Mouse (Mus musculus): ENCODE results near the gene Gm5431. TPM values are rescaled to one million over a fixed set of nuclear protein-coding genes. Genes with fewer than 3 reads are reported as not detected.

Gene Gm5431
- polyA plus RNA-seq, 1 experiment from 2014 or later = 0.13 TPM

DNA sequence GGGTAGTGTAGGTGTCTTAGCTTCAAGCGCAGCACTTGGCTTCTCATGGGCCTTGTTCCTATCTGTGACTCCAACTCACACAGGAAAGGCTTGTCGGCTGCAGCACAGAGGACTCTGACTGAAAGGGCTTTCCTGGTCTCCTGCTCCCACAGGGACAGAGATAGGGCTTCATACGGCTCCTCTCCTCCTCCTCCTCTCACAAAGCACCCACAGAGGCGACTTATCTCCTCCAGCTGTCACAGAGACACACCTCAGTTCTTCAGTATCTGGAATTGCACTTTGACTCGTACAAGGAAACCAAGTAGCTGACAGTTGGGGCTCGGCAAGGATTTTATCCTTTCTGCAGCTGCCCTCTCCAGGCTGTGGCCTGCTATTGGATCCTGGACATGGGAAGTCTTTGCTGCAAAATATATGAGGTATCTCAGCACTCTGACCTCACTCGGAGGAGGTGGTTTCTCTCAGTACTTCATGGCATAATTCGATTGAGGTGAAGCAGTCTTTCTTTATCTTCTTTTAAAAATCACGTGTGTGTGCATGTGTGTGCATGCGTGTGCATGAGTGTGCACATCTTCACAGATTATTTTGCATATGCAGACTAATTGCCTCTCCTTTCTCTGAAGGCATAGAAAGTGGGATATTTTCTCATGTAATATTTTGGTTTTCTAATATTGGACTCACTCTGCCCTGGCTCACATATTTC, 28.3 kb downstream of the Gm5431 start:
- H3K4me3 ChIP-seq (ENCODE audit: low read depth, low read length) = no peak overlapping the region
- H3K36me3 ChIP-seq (ENCODE audit: control insufficient read depth, insufficient read depth, low read length) = no peaks in the 10 kb centered on the region
- 75% methylated on average over 10 of the region's 10 CpGs for WGBS
- H3K27me3 ChIP-seq (replicated peaks; ENCODE audit: control insufficient read depth, insufficient read depth, low read length) = no peaks in the 10 kb centered on the region
- no peak for ATAC-seq
- no peaks in the 10 kb centered on the region for H3K9me3 ChIP-seq (replicated peaks; ENCODE audit: control insufficient read depth, low read length)
- H3K9ac ChIP-seq (ENCODE audit: low read length) = no peak overlapping the region
- H3K4me2 ChIP-seq (ENCODE audit: low read length) = no peak overlapping the region
- no peak for DNase-seq (ENCODE audit: low spot score)
- no peak overlapping the region for H3K27ac ChIP-seq (ENCODE audit: low read depth, low read length)
- H3K4me1 ChIP-seq (ENCODE audit: control insufficient read depth, insufficient read depth, low read length) = peaks cover 3% of the 10 kb centered on the region; the same call in 1 of the 2 replicates

DNA sequence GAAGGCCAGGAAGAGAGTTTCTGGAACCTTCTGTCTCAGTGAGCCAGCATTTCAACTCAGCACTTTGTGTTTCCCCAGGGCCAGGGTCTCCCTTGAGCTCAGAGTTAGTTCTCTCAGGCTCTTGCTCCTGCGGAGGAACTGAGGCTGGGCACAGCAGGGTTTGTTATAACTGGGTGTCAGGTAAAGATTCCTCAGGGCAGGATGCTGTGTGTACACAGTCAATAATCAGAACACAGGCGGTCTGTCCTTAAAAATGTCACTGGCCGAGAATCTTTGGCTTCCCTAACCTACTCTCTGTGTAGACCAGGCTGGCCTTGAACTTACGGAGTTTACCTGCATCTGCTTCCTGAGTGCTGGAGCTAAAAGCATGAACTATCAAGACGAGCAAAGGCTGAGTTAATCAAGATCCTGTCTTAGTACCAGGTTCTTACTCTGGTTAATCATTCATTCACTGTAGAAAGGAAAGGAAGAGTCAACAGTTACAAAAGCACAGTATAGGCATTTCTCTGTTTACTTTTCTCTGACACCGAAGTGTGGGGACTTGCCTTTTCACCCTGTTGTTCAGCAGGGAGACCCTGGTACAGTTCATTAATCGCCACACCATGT, 29.2 kb downstream of the Gm5431 start:
- Histone ChIP-seq H3K9ac (ENCODE audit: low read length) (no peak overlapping the region), H3K36me3 (ENCODE audit: control insufficient read depth, insufficient read depth, low read length) (no peaks in the 10 kb centered on the region), H3K4me2 (ENCODE audit: low read length) (no peak overlapping the region), H3K9me3 (replicated peaks; ENCODE audit: control insufficient read depth, low read length) (no peaks in the 10 kb centered on the region), H3K4me3 (ENCODE audit: low read depth, low read length) (no peak overlapping the region), H3K27me3 (replicated peaks; ENCODE audit: control insufficient read depth, insufficient read depth, low read length) (no peaks in the 10 kb centered on the region), H3K4me1 (ENCODE audit: control insufficient read depth, insufficient read depth, low read length) (peaks cover 3% of the 10 kb centered on the region; the same call in 1 of the 2 replicates), H3K27ac (ENCODE audit: low read depth, low read length) (no peak overlapping the region)
- ATAC-seq (no peak), DNase-seq (ENCODE audit: low spot score) (no peak)
- 84% methylated on average over 7 of the region's 7 CpGs for WGBS

DNA sequence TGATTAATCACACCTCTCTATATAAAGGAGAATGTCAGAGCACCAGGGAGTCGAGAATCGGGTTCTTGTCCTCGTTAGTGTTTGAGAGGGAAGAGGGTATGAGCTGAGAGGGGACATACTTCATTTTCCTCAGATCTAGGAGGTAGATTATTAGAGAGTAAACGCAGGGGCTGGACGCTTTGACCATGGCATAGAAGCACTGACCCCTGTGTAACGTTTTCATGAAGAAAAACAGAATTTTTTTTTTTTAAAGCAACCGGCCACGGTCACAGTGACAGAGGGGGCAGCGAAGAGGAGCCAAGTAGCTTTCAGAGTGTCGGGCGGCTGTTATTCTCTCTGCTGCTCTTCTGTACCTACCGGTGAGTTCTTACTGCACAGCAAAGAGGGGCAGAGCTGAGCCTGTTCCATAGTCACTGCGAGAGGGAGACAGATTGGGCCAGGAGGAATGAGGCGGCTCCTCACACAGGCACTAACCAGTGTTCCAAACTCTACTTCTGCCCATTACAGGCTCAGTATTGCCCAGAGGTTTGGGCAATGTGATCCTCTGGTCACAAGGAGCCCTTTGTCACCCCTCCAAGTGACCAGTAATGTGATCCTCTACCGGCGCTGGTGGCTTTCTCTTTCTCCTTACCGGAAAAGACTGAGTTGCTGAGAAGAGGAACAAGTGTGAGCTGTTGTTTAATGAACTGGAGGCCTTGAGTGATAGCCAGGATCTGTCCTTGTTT, 30.0 kb downstream of the Gm5431 start:
- Histone ChIP-seq H3K9ac (ENCODE audit: low read length) (peak overlapping the region; percentile 65), H3K27me3 (replicated peaks; ENCODE audit: control insufficient read depth, insufficient read depth, low read length) (no peaks in the 10 kb centered on the region), H3K4me2 (ENCODE audit: low read length) (peak overlapping the region; percentile 61), H3K9me3 (replicated peaks; ENCODE audit: control insufficient read depth, low read length) (no peaks in the 10 kb centered on the region), H3K36me3 (ENCODE audit: control insufficient read depth, insufficient read depth, low read length) (no peaks in the 10 kb centered on the region), H3K4me3 (ENCODE audit: low read depth, low read length) (peak overlapping the region; percentile 33), H3K27ac (ENCODE audit: low read depth, low read length) (no peak overlapping the region), H3K4me1 (ENCODE audit: control insufficient read depth, insufficient read depth, low read length) (peaks cover 3% of the 10 kb centered on the region; the same call in 1 of the 2 replicates)
- ATAC-seq (no peak), DNase-seq (ENCODE audit: low spot score) (peak; percentile 16)
- 9% methylated on average over 17 of the region's 17 CpGs for WGBS

DNA sequence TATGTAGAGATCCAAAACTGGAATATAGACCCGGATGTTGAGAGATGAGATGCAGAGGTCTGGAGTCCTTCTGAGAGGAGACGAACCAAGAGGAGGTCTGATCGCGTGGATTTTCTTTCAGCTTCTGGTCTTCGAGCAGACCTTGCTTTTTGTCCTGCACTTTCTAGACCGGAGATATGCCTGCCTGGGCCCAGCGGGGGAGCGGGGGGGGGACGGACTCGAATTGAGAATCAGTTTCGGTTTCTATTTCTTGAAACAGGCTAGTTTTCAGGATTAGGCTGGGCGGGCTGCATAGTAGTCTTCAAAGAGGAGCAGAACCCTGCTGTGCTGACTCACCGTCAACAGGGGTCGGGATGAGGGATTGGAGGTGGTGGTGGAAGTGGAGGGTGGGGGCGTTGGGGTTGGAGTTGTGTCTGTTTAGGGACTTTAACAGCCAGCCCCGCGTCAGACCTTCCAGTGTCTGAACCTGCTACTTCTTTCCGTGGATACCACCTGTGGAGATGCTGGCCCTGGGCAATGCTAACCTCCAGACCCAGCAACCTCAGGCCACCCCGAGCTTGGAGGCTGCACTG, 30.7 kb downstream of the Gm5431 start, which contains the start of gene Irgm1:
Gene Irgm1, minus strand, starts transcription at position 483 of the 572 bp plus-strand sequence.
- Histone ChIP-seq H3K27me3 (replicated peaks; ENCODE audit: control insufficient read depth, insufficient read depth, low read length) (no peaks in the 10 kb centered on the region), H3K27ac (ENCODE audit: low read depth, low read length) (no peak within 1 kb of the TSS), H3K4me2 (ENCODE audit: low read length) (peak within 1 kb of the TSS; percentile 61), H3K9ac (ENCODE audit: low read length) (peak within 1 kb of the TSS; percentile 65), H3K36me3 (ENCODE audit: control insufficient read depth, insufficient read depth, low read length) (no peaks in the 10 kb centered on the region), H3K4me1 (ENCODE audit: control insufficient read depth, insufficient read depth, low read length) (peaks cover 3% of the 10 kb centered on the region; the same call in 1 of the 2 replicates), H3K4me3 (ENCODE audit: low read depth, low read length) (peak within 1 kb of the TSS; percentile 33), H3K9me3 (replicated peaks; ENCODE audit: control insufficient read depth, low read length) (no peaks in the 10 kb centered on the region)
- WGBS = 2% methylated on average over 19 of the region's 19 CpGs
- ATAC-seq = peak; percentile 63
- DNase-seq (ENCODE audit: low spot score) = peak; percentile 37

DNA sequence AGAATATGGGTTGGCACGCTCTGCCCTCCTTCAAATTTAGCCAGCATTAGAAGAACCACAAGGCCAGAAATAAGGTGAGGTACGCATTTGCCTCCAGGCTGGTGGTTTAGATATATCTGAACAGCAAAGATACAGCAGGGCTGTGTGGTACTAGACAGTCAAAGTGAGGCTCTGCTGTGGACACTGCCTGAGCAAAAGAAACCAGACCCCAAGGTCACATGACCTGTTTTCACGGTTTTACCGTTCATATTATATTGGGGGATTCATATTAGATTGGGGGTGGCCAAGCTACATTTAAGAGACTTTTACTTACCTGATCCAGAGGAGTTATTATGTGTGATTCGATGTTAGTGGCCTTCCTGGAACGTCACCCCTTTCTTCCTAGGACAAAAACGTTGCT, 31.2 kb downstream of the Gm5431 start:
- no peaks in the 10 kb centered on the region for H3K9me3 ChIP-seq (replicated peaks; ENCODE audit: control insufficient read depth, low read length)
- peak overlapping the region; percentile 33 for H3K4me3 ChIP-seq (ENCODE audit: low read depth, low read length)
- no peaks in the 10 kb centered on the region for H3K27me3 ChIP-seq (replicated peaks; ENCODE audit: control insufficient read depth, insufficient read depth, low read length)
- H3K36me3 ChIP-seq (ENCODE audit: control insufficient read depth, insufficient read depth, low read length) = no peaks in the 10 kb centered on the region
- WGBS = 40% methylated on average over 7 of the region's 7 CpGs
- H3K4me2 ChIP-seq (ENCODE audit: low read length) = peak overlapping the region; percentile 61
- H3K4me1 ChIP-seq (ENCODE audit: control insufficient read depth, insufficient read depth, low read length) = peaks cover 3% of the 10 kb centered on the region; the same call in 1 of the 2 replicates
- DNase-seq (ENCODE audit: low spot score) (no peak), ATAC-seq (no peak)
- peak overlapping the region; percentile 65 for H3K9ac ChIP-seq (ENCODE audit: low read length)
- H3K27ac ChIP-seq (ENCODE audit: low read depth, low read length) = no peak overlapping the region

DNA sequence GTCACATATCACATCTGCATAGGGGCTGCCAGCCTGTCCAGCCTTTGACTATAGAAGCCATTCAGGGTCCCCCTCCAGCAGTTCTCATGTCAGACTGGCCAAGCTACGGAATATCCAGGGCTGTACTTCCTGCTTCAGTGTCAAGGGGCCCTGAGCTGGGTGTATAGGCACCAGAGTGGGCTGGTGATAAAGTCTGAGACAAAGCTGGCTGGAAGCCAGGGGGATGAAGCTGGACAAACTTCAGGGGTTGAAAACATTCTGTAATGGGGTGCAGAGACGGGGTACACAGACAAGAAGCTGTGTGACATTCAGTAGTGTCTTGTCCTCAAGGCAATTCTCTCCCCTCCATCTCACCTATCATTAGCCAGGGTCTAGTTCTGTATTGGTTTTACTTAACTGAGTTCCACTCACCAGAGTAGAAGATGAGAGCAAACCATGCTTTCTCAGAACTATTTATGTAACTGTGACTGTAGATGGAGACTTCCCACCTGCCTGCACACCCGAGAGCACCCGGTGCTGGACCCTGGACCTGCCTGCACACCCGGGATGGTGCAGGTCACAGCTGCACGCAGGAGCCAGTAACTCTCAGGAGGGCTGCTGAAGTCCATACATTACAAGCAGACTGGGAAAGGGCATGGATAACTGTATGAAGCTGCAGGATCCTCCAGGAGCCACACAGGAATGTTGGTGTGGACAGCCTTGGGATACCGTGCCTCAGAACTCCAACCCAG, 32.5 kb downstream of the Gm5431 start:
- Histone ChIP-seq H3K9me3 (replicated peaks; ENCODE audit: control insufficient read depth, low read length) (no peaks in the 10 kb centered on the region), H3K27ac (ENCODE audit: low read depth, low read length) (no peak overlapping the region), H3K27me3 (replicated peaks; ENCODE audit: control insufficient read depth, insufficient read depth, low read length) (no peaks in the 10 kb centered on the region), H3K4me1 (ENCODE audit: control insufficient read depth, insufficient read depth, low read length) (peaks cover 3% of the 10 kb centered on the region; the same call in 1 of the 2 replicates), H3K4me3 (ENCODE audit: low read depth, low read length) (no peak overlapping the region), H3K36me3 (ENCODE audit: control insufficient read depth, insufficient read depth, low read length) (no peaks in the 10 kb centered on the region), H3K4me2 (ENCODE audit: low read length) (no peak overlapping the region), H3K9ac (ENCODE audit: low read length) (no peak overlapping the region)
- WGBS = 76% methylated on average over 7 of the region's 7 CpGs
- ATAC-seq = no peak
- no peak for DNase-seq (ENCODE audit: low spot score)

DNA sequence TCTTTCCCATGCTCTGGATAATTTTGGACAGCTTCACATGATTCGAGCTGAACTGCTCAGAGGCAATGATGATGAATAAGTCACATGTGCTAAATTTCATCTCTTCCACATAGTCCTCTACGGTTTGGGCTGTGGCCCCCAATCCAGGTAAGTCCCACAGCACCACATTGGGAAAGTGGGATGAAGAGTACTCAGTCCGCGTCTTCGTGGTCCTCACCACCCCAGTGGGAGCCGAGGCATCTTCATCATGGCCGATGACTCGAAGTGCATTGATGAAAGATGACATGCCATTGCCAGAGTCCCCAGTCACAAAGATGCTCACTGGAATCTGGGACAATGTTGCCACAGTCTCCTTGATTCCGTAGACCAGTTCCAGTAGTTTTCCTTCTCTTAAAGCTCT, 35.5 kb downstream of the Gm5431 start:
- Histone ChIP-seq H3K4me3 (ENCODE audit: low read depth, low read length) (no peak overlapping the region), H3K4me1 (ENCODE audit: control insufficient read depth, insufficient read depth, low read length) (peaks cover under 1% of the 10 kb centered on the region; the same call in 1 of the 2 replicates), H3K27ac (ENCODE audit: low read depth, low read length) (no peak overlapping the region), H3K4me2 (ENCODE audit: low read length) (no peak overlapping the region), H3K9ac (ENCODE audit: low read length) (no peak overlapping the region), H3K36me3 (ENCODE audit: control insufficient read depth, insufficient read depth, low read length) (no peaks in the 10 kb centered on the region), H3K9me3 (replicated peaks; ENCODE audit: control insufficient read depth, low read length) (no peaks in the 10 kb centered on the region), H3K27me3 (replicated peaks; ENCODE audit: control insufficient read depth, insufficient read depth, low read length) (no peaks in the 10 kb centered on the region)
- no peak for ATAC-seq
- 93% methylated on average over 9 of the region's 9 CpGs for WGBS
- DNase-seq (ENCODE audit: low spot score) = no peak

DNA sequence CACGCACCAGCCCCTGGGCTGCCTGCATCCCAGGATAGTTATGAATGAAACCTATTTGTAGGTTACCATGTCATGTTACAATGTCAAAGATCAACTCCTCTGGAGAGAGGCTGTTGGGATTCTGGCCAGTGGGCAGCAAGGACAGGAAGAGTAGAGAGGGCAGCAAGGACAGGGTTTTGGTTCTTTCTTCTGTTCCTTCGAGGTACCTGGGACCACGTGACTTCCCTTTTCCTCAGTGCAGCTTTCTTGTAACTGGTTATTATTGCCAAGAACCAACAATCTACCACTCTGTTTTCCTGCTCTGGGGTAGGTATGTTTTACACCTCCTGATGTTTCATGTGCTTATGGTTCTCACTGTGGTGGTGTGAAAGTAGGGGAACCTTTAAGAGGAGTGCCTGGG, 38.2 kb downstream of the Gm5431 start:
- 88% methylated on average over 3 of the region's 3 CpGs for WGBS
- no peak for DNase-seq (ENCODE audit: low spot score)
- Histone ChIP-seq H3K36me3 (ENCODE audit: control insufficient read depth, insufficient read depth, low read length) (no peaks in the 10 kb centered on the region), H3K4me1 (ENCODE audit: control insufficient read depth, insufficient read depth, low read length) (no peaks in the 10 kb centered on the region), H3K27me3 (replicated peaks; ENCODE audit: control insufficient read depth, insufficient read depth, low read length) (0 out of 2 replicates have a peak, but pooled peaks cover 4% of the 10 kb centered on the region), H3K27ac (ENCODE audit: low read depth, low read length) (no peak overlapping the region), H3K4me3 (ENCODE audit: low read depth, low read length) (no peak overlapping the region), H3K9me3 (replicated peaks; ENCODE audit: control insufficient read depth, low read length) (no peaks in the 10 kb centered on the region), H3K4me2 (ENCODE audit: low read length) (no peak overlapping the region), H3K9ac (ENCODE audit: low read length) (no peak overlapping the region)
- ATAC-seq = no peak
